Mouse (Mus musculus): ENCODE data around the gene Prdm8. TPM values are rescaled to one million over a fixed set of nuclear protein-coding genes. Genes with fewer than 3 reads are reported as not detected.

The Prdm8 gene
- polyA plus RNA-seq, 1 experiment from 2014 or later = 0.06 TPM

DNA sequence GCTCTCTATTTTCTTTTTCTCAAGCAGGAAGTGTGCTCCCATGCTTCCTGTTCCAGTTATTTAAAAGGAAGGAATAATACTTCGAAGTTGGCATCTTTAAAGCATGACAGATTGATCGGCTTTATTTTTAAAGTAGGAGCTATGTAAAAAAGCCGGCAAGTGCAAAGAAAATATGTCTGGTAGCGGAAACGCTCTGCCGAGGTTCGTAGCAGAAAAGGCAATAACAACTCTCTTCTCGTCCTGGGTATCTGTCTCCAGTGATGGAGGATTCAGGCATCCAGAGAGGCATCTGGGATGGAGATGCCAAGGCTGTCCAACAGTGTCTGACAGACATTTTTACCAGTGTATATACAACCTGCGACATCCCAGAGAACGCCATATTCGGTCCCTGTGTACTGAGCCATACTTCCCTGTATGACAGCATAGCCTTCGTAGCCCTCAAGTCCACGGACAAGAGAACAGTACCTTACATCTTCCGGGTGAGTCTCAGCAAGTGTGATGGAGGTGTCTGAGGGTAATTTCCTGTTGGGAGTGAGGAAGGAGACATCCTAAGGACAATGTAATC lies 16.1 kb downstream of the Prdm8 start:
- peaks cover 14% of the 10 kb centered on the region for H3K4me1 ChIP-seq (ENCODE audit: control insufficient read depth, insufficient read depth, low read length)
- no peak overlapping the region for H3K9ac ChIP-seq (ENCODE audit: low read length)
- no peak overlapping the region for H3K27ac ChIP-seq (ENCODE audit: low read length)
- no peak overlapping the region for H3K4me2 ChIP-seq (ENCODE audit: low read depth, low read length)
- no peak overlapping the region for H3K4me3 ChIP-seq (replicated peaks; ENCODE audit: low read length)
- no peaks in the 10 kb centered on the region for H3K9me3 ChIP-seq (replicated peaks; ENCODE audit: control insufficient read depth, low read length)
- WGBS = 6% methylated on average over 14 of the region's 14 CpGs
- no peaks in the 10 kb centered on the region for H3K36me3 ChIP-seq (ENCODE audit: control insufficient read depth, insufficient read depth, low read length)
- ATAC-seq (ENCODE audit: insufficient read depth, low FRiP score) = no peak
- peaks cover 78% of the 10 kb centered on the region for H3K27me3 ChIP-seq (ENCODE audit: control insufficient read depth, insufficient read depth, low read length)

DNA sequence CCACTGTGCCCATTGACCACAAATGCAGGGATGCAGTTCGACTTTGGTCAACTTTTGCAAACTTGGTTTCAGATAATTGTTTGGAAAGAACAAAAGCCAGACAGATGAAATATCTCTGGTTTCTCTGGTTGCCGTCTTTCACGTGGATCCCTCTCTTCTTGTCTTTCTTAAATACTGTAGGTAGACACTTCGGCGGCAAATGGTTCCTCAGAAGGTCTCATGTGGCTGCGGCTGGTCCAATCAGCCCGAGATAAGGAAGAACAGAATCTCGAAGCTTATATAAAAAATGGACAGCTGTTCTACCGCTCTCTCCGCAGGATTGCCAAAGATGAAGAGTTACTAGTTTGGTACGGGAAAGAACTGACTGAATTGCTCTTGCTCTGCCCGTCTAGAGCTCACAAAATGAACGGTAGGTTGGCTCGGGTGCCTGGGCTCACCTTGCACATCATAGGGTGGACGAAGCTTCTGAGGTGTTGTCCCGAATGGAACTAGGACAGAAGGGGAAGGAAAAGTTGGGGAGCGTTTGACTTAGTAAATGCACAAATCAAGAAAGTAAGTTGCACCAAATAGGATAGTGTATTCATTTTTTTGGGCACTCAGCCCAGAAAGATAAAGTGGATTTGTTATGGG lies 17.4 kb downstream of the Prdm8 start:
- Histone ChIP-seq H3K9ac (ENCODE audit: low read length) (no peak overlapping the region), H3K27me3 (ENCODE audit: control insufficient read depth, insufficient read depth, low read length) (peaks cover 80% of the 10 kb centered on the region)
- no peak for ATAC-seq (ENCODE audit: insufficient read depth, low FRiP score)

DNA sequence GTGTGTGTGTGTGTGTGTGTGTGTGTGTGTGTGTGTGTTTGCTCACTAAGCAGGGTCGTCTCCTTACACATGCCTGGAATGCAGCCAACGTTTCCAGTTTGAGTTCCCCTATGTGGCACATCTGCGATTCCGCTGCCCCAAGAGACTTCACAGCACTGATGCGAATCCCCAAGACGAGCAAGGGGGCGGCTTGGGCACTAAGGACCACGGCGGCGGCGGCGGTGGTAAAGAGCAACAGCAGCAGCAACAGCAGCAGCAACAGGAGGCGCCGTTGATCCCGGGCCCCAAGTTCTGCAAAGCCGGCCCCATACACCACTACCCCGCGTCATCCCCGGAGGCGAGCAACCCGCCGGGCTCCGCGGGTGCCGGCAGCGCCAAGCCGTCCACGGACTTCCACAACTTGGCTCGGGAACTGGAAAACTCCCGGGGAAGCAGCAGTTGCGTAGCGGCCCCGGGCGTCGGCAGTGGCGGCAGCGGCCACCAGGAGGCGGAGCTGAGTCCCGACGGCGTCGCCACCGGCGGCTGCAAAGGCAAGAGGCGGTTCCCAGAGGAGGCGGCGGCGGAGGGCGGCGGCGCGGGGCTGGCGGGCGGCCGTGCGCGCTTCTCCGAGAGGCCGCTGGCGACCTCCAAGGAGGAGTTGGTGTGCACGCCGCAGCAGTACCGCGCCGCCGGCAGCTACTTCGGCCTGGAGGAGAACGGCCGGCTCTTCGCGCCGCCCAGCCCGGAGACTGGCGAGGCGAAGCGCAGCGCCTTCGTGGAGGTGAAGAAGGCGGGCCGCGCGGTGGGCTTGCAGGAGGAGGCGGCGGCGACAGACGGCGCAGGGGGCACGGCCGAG lies 18.2 kb downstream of the Prdm8 start:
- ATAC-seq (ENCODE audit: insufficient read depth, low FRiP score) = peak; percentile 76
- peak overlapping the region; percentile 68 for H3K9ac ChIP-seq (ENCODE audit: low read length)
- H3K27ac ChIP-seq (ENCODE audit: low read length) = no peak overlapping the region
- WGBS = under 1% methylated on average over 86 of the region's 89 CpGs
- H3K27me3 ChIP-seq (ENCODE audit: control insufficient read depth, insufficient read depth, low read length) = peaks cover 80% of the 10 kb centered on the region
- H3K4me1 ChIP-seq (ENCODE audit: control insufficient read depth, insufficient read depth, low read length) = peaks cover 19% of the 10 kb centered on the region
- peak overlapping the region; percentile 96 for H3K4me2 ChIP-seq (ENCODE audit: low read depth, low read length)
- H3K36me3 ChIP-seq (ENCODE audit: control insufficient read depth, insufficient read depth, low read length) = no peaks in the 10 kb centered on the region
- H3K4me3 ChIP-seq (replicated peaks; ENCODE audit: low read length) = peak overlapping the region; percentile 57
- no peaks in the 10 kb centered on the region for H3K9me3 ChIP-seq (replicated peaks; ENCODE audit: control insufficient read depth, low read length)

More for the DNA sequence above, 17.4 kb downstream of the Prdm8 start:
- H3K4me3 ChIP-seq (replicated peaks; ENCODE audit: low read length) = no peak overlapping the region
- no peak overlapping the region for H3K4me2 ChIP-seq (ENCODE audit: low read depth, low read length)
- no peaks in the 10 kb centered on the region for H3K36me3 ChIP-seq (ENCODE audit: control insufficient read depth, insufficient read depth, low read length)
- no peaks in the 10 kb centered on the region for H3K9me3 ChIP-seq (replicated peaks; ENCODE audit: control insufficient read depth, low read length)
- no peak overlapping the region for H3K27ac ChIP-seq (ENCODE audit: low read length)
- 6% methylated on average over 17 of the region's 17 CpGs for WGBS
- peaks cover 16% of the 10 kb centered on the region for H3K4me1 ChIP-seq (ENCODE audit: control insufficient read depth, insufficient read depth, low read length)

DNA sequence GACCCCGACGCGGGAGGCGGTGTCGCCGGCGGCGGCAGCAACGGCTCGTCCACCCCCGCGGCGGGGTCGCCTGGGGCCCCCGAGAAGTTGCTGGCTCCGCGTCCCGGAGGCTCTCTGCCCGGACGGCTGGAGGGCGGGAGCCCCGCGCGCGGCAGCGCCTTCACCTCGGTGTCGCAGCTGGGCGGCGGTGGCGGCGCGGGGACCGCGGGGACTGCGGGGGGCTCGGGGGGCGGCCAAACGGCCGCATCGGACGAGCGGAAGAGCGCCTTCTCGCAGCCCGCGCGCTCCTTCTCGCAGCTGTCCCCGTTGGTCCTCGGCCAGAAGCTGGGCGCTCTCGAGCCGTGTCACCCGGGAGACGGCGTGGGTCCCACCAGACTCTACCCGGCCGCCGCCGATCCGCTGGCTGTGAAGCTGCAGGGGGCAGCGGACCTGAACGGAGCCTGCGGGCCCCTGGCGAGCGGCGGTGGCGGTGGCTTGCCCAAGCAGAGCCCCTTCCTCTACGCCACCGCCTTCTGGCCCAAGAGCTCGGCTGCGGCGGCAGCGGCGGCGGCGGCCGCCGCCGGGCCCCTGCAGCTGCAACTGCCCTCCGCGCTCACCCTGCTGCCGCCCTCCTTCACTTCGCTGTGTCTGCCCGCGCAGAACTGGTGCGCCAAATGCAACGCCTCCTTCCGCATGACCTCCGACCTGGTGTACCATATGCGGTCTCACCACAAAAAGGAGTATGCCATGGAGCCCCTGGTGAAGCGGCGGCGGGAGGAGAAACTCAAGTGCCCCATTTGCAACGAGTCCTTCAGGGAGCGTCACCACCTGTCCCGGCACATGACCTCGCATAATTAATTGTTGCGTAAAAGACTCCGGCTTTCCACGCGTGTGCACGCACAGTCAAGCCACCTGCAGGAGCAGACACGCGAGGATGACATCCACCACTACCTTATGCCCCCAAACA lies 19.1 kb downstream of the Prdm8 start:
- H3K27me3 ChIP-seq (ENCODE audit: control insufficient read depth, insufficient read depth, low read length) = peaks cover 78% of the 10 kb centered on the region
- no peak overlapping the region for H3K27ac ChIP-seq (ENCODE audit: low read length)
- no peaks in the 10 kb centered on the region for H3K36me3 ChIP-seq (ENCODE audit: control insufficient read depth, insufficient read depth, low read length)
- peaks cover 17% of the 10 kb centered on the region for H3K4me1 ChIP-seq (ENCODE audit: control insufficient read depth, insufficient read depth, low read length)
- peak overlapping the region; percentile 57 for H3K4me3 ChIP-seq (replicated peaks; ENCODE audit: low read length)
- under 1% methylated on average over 95 of the region's 106 CpGs for WGBS
- no peaks in the 10 kb centered on the region for H3K9me3 ChIP-seq (replicated peaks; ENCODE audit: control insufficient read depth, low read length)
- H3K9ac ChIP-seq (ENCODE audit: low read length) = peak overlapping the region; percentile 68
- peak; percentile 45; the same call in 1 of the 2 replicates for ATAC-seq (ENCODE audit: insufficient read depth, low FRiP score)
- peak overlapping the region; percentile 96 for H3K4me2 ChIP-seq (ENCODE audit: low read depth, low read length)

DNA sequence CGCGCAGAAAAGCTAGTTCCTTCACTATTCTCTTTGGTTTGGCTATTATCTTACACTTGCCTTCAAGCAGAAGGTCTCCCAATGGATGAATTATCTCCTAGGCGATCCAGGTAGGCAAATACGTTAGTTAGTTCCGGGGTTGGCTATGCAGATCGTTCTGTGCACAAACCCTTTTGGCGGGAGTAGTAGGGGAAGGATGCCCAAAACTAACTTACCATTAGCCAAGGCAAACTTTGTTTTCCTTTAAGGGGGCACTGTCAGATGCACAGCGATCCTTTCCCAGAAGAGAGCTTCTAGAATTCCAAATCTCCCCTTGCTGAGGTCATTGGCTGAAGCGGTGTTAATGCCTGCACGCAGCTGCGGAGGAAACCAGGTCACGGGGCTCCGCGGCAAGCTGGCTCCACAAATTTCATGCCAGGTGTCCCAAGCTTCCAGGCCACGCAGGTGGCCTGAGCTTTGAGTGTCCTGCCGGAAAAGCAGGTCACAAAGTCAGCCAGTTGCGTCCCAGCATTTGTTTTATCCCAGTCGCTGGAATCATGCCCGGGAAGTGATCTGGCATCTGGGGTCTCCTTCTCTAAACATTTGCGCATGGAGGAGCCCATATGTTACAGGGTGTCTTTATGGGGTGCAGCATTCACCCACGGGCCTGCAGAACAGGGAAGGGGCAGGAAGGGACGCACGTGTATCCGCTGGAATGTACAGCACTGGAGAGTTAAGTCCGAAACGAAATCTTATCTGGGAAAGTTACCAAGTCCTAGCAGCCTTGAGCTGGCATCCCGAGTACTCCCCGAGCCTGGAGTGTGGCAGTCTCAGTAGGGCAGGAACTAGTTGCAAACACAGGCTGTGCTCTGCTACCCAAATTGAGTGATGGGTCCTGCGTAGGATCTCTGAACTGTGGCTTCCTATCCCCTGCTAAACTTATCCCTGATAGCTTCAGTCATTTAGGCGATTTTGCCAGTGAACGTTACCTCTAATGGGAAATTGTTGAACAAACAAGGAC lies 22.5 kb downstream of the Prdm8 start:
- Histone ChIP-seq H3K4me1 (ENCODE audit: control insufficient read depth, insufficient read depth, low read length) (peaks cover 15% of the 10 kb centered on the region), H3K4me3 (replicated peaks; ENCODE audit: low read length) (0 out of 2 replicates have a peak overlapping the region, but pooled peaks have one; percentile 3), H3K4me2 (ENCODE audit: low read depth, low read length) (peak overlapping the region; percentile 5; the same call in 1 of the 2 replicates)

DNA sequence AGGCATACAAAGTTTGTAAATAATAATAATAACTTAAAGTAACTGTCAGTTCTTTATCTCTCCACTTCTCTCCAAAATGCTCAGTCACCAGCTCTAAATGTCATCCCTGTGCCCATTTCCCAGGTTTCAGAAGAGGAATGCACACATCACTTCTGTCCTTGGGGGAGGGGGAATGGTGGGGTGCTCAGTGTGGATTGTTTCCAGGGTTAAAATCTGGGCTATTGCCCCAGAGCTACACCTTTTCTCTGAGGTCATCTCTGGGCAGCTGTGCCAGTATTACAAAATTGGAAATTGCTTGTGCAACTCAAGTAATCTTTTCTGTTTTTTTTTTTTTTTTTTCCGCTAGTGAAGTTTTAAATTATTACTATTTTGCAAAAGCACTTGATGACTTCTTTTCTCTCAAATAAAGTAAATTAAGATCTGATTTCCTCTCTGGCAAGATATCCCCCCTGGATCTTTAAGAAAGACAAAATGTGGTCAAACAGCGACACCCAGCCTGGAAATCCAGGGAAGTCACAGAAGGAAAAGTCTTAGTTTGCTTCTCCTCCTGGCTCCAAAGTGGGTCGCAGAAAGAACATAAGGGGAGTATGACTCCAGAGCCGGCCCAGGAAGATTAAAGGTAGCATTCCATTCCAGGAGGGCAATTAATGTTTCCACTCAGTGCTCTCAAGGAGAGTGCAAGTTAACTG lies 25.4 kb downstream of the Prdm8 start:
- WGBS = 35% methylated on average over 4 of the region's 4 CpGs
- H3K27me3 ChIP-seq (ENCODE audit: control insufficient read depth, insufficient read depth, low read length) = peaks cover 37% of the 10 kb centered on the region

More for the DNA sequence above, 22.5 kb downstream of the Prdm8 start:
- Histone ChIP-seq H3K36me3 (ENCODE audit: control insufficient read depth, insufficient read depth, low read length) (no peaks in the 10 kb centered on the region), H3K27me3 (ENCODE audit: control insufficient read depth, insufficient read depth, low read length) (peaks cover 54% of the 10 kb centered on the region), H3K9ac (ENCODE audit: low read length) (no peak overlapping the region), H3K27ac (ENCODE audit: low read length) (no peak overlapping the region), H3K9me3 (replicated peaks; ENCODE audit: control insufficient read depth, low read length) (no peaks in the 10 kb centered on the region)
- no peak for ATAC-seq (ENCODE audit: insufficient read depth, low FRiP score)
- WGBS = 3% methylated on average over 31 of the region's 31 CpGs

DNA sequence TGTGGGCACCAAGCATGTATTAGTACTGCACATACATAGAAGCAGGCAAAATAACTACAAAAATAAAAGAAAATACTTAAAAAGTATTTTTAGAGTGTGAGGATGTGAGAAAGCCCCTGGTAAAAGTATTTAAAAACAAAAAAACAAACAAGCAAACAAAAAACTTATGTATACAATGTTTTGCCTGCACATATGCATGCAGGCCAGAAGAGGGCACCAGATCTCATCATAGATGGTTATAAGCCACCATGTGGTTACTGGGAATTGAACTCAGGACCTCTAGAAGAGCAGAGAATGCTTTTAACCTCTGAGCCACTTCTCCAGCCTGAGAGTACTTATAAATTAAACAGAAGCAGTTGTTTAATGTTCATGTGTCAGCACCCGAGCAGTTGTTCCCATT lies 28.0 kb downstream of the Prdm8 start:
- Histone ChIP-seq H3K27ac (ENCODE audit: low read length) (no peak overlapping the region), H3K4me1 (ENCODE audit: control insufficient read depth, insufficient read depth, low read length) (no peaks in the 10 kb centered on the region), H3K4me2 (ENCODE audit: low read depth, low read length) (no peak overlapping the region), H3K36me3 (ENCODE audit: control insufficient read depth, insufficient read depth, low read length) (no peaks in the 10 kb centered on the region), H3K4me3 (replicated peaks; ENCODE audit: low read length) (no peak overlapping the region), H3K9ac (ENCODE audit: low read length) (no peak overlapping the region), H3K27me3 (ENCODE audit: control insufficient read depth, insufficient read depth, low read length) (peaks cover 12% of the 10 kb centered on the region), H3K9me3 (replicated peaks; ENCODE audit: control insufficient read depth, low read length) (no peaks in the 10 kb centered on the region)
- no peak for ATAC-seq (ENCODE audit: insufficient read depth, low FRiP score)
- 57% methylated on average over 1 of the region's 1 CpGs for WGBS

More for the DNA sequence above, 25.4 kb downstream of the Prdm8 start:
- ATAC-seq (ENCODE audit: insufficient read depth, low FRiP score) = no peak
- H3K27ac ChIP-seq (ENCODE audit: low read length) = no peak overlapping the region
- no peaks in the 10 kb centered on the region for H3K9me3 ChIP-seq (replicated peaks; ENCODE audit: control insufficient read depth, low read length)
- peaks cover 5% of the 10 kb centered on the region; the same call in 1 of the 2 replicates for H3K4me1 ChIP-seq (ENCODE audit: control insufficient read depth, insufficient read depth, low read length)
- no peaks in the 10 kb centered on the region for H3K36me3 ChIP-seq (ENCODE audit: control insufficient read depth, insufficient read depth, low read length)
- no peak overlapping the region for H3K9ac ChIP-seq (ENCODE audit: low read length)
- H3K4me3 ChIP-seq (replicated peaks; ENCODE audit: low read length) = no peak overlapping the region
- no peak overlapping the region for H3K4me2 ChIP-seq (ENCODE audit: low read depth, low read length)
